Mouse (Mus musculus) layer of hippocampus, adult 6 months (tissue): ENCODE results near the gene Hapln2. TPM values are rescaled to one million over a fixed set of nuclear protein-coding genes. Genes with fewer than 3 reads are reported as not detected.

Source experiments
- long read RNA-seq, 2 experiments: library from polyadenylated mRNA; unstranded; transcript quantifications; one replicate each; pipeline ENCODE4 v2.0.0; 2019 to 2020
- polyA plus RNA-seq: library from polyadenylated mRNA; unstranded; fragments of <200 nt; fragmentation: Nextera tagmentation; gene quantifications from 2 replicates; pipeline ENCODE4 v1.2.3, GENCODE M21; 2021

Gene Hapln2
- 12.8 and 16.0 TPM in 2 replicates for polyA plus RNA-seq
- long read RNA-seq, experiment 1, transcript Hapln2-201 (7 exons, 1,711 nt) = major isoform, 18 of 36 reads
- long read RNA-seq, experiment 1, partial matches to known transcripts = 3 of 36 reads
- long read RNA-seq, experiment 1, other reads (novel, unspliced or antisense) = 11 of 36 reads
- long read RNA-seq, experiment 2, transcript Hapln2-203 (6 exons, 2,338 nt) = minor isoform, 51 of 225 reads
- long read RNA-seq, experiment 2, transcript Hapln2-201 (7 exons, 1,711 nt) = major isoform, 87 of 225 reads
- long read RNA-seq, experiment 2, partial matches to known transcripts = 8 of 225 reads
- long read RNA-seq, experiment 2, other reads (novel, unspliced or antisense) = 77 of 225 reads

GRCm38 (mm10) chr3:88027434-88028186, at the start of gene Hapln2:
TSS of gene Hapln2 (minus strand) at chr3:88027583.

GRCm38 (mm10) chr3:88057902-88058696, 30.7 kb upstream of the Hapln2 start, which contains the start of gene Naxe:
TSS of gene Naxe (minus strand) at chr3:88058495.

GRCm38 (mm10) chr3:88042661-88043421, 15.5 kb upstream of the Hapln2 start, which contains the start of gene Gpatch4:
TSS of gene Gpatch4 (plus strand) at chr3:88043108.

GRCm38 (mm10) chr3:88000181-88000580, 27.2 kb downstream of the Hapln2 start, which contains the start of gene Bcan:
TSS of gene Bcan (minus strand) at chr3:88000230.

Other genes with a start within 250 kb of the Hapln2 start
- 0.18 and 0.49 TPM in 2 replicates for gene Ntrk1, start 232.4 kb downstream of the Hapln2 start, polyA plus RNA-seq
- gene Insrr, start 230.6 kb downstream of the Hapln2 start, polyA plus RNA-seq = 0.15 TPM in 1 of 2 replicates, not detected in the other
- 2.2 and 3.1 TPM in 2 replicates for gene Pear1, start 203.3 kb downstream of the Hapln2 start, polyA plus RNA-seq
- gene Sh2d2a, start 180.8 kb downstream of the Hapln2 start, polyA plus RNA-seq = 0.08 TPM in 1 of 2 replicates, not detected in the other
- gene Prcc, start 142.0 kb downstream of the Hapln2 start, polyA plus RNA-seq = 2.4 and 2.7 TPM in 2 replicates
- gene Hdgf, start 121.3 kb downstream of the Hapln2 start, polyA plus RNA-seq = 90.1 and 97.6 TPM in 2 replicates
- gene Mrpl24, start 108.1 kb downstream of the Hapln2 start, polyA plus RNA-seq = 77.3 and 83.4 TPM in 2 replicates
- 3.4 and 3.7 TPM in 2 replicates for gene Isg20l2, start 97.3 kb downstream of the Hapln2 start, polyA plus RNA-seq
- 8.3 and 10.7 TPM in 2 replicates for gene Rrnad1, start 96.9 kb downstream of the Hapln2 start, polyA plus RNA-seq
- 2.6 and 10.6 TPM in 2 replicates for gene Crabp2, start 78.9 kb downstream of the Hapln2 start, polyA plus RNA-seq
- 1.4 and 2.2 TPM in 2 replicates for gene Nes, start 56.5 kb downstream of the Hapln2 start, polyA plus RNA-seq
- gene Bcan, start 27.4 kb downstream of the Hapln2 start, polyA plus RNA-seq = 185 and 220 TPM in 2 replicates
- 18.0 and 18.5 TPM in 2 replicates for gene Gpatch4, start 15.5 kb upstream of the Hapln2 start, polyA plus RNA-seq
- 237 TPM in 2 replicates for gene Naxe, start 30.9 kb upstream of the Hapln2 start, polyA plus RNA-seq
- not detected in 2 replicates for gene Ttc24, start 50.7 kb upstream of the Hapln2 start, polyA plus RNA-seq
- 0.15 and 0.16 TPM in 2 replicates for gene Iqgap3, start 54.4 kb upstream of the Hapln2 start, polyA plus RNA-seq
- gene Mef2d, start 114.8 kb upstream of the Hapln2 start, polyA plus RNA-seq = 62.2 and 79.5 TPM in 2 replicates
- 0.11 TPM in 1 of 2 replicates, not detected in the other for gene Rhbg, start 227.1 kb upstream of the Hapln2 start, polyA plus RNA-seq